Mouse (Mus musculus) lung, embryonic 16.5 days (tissue): ENCODE measurements at regions not wholly inside any gene's neighbourhood (a gene's known extent, or its start where the extent isn't known, plus 50 kb on each side); places are given as distances from the start of the nearest gene placed in this dataset.

Experiments used
- ATAC-seq: fragments of 200-750 bp; cut with Nextera tagmentation; 2 replicates; pipeline ENCODE4 v1.8.0; 2017; ENCODE audit warnings: low read depth, mild to moderate bottlenecking, moderate library complexity
- H3K27ac ChIP-seq: fragments of 300-500 bp; sonication (generic); 2 replicates; pipeline ENCODE4 v1.5.1; 2014; ENCODE audit warnings: mild to moderate bottlenecking, control low read depth, low read length
- H3K27me3 ChIP-seq: fragments of 300-500 bp; sonication (generic); 2 replicates; pipeline ENCODE4 v1.6.1; 2014; ENCODE audit warnings: low read depth, low read length, mixed read lengths; ENCODE audit not compliant: control insufficient read depth, insufficient read depth
- H3K36me3 ChIP-seq: fragments of 300-500 bp; sonication (generic); 2 replicates; pipeline ENCODE4 v1.6.1; 2014; ENCODE audit warnings: low read length; ENCODE audit not compliant: control insufficient read depth, insufficient read depth
- H3K4me1 ChIP-seq: fragments of 300-500 bp; sonication (generic); replicated peaks from 2 replicates; pipeline ENCODE4 v1.6.1; 2014; ENCODE audit warnings: low read length, mixed read lengths; ENCODE audit not compliant: control insufficient read depth, insufficient read depth
- H3K4me2 ChIP-seq: fragments of 300-500 bp; sonication (generic); 2 replicates; pipeline ENCODE4 v1.6.1; 2014; ENCODE audit warnings: low read depth, low read length, control low read depth
- H3K4me3 ChIP-seq: fragments of 300-500 bp; sonication (generic); 2 replicates; pipeline ENCODE4 v1.5.1; 2014; ENCODE audit warnings: mild to moderate bottlenecking, low read length, control low read depth
- H3K9ac ChIP-seq: fragments of 300-500 bp; sonication (generic); 2 replicates; pipeline ENCODE4 v1.6.1; 2014; ENCODE audit warnings: low read length, control low read depth
- H3K9me3 ChIP-seq: fragments of 300-500 bp; sonication (generic); 2 replicates; pipeline ENCODE4 v1.6.1; 2016; ENCODE audit warnings: low read length; ENCODE audit not compliant: control insufficient read depth
- WGBS: fragments of 180-500 bp; shearing (Covaris S2); extraction: QIAGEN DNeasy Blood & Tissue Kit; methylation state at CpG from one replicate; pipeline ENCODE4 v1.1.7; 2014; 5-methylcytosine and 5-hydroxymethylcytosine counted together

GRCm38 (mm10) chr3:41857446-41857845 is 115.0 kb downstream of the D3Ertd751e start:
- Histone ChIP-seq H3K4me1 (no peaks in the 10 kb centered on the region), H3K27me3 (no peaks in the 10 kb centered on the region), H3K4me3 (no peak overlapping the region), H3K4me2 (no peak overlapping the region), H3K9me3 (no peaks in the 10 kb centered on the region), H3K36me3 (no peaks in the 10 kb centered on the region), H3K27ac (no peak overlapping the region), H3K9ac (no peak overlapping the region)
- ATAC-seq, result no peak
- 56% methylated on average over 2 of the region's 2 CpGs for WGBS

GRCm38 (mm10) chr3:41862674-41863073 is 120.3 kb downstream of the D3Ertd751e start:
- no peaks in the 10 kb centered on the region for H3K4me1 ChIP-seq
- H3K9ac ChIP-seq, result no peak overlapping the region
- ATAC-seq, result no peak
- H3K27ac ChIP-seq, result no peak overlapping the region
- H3K27me3 ChIP-seq, result no peaks in the 10 kb centered on the region
- no peaks in the 10 kb centered on the region for H3K9me3 ChIP-seq
- no peak overlapping the region for H3K4me2 ChIP-seq
- H3K4me3 ChIP-seq, result no peak overlapping the region
- no peaks in the 10 kb centered on the region for H3K36me3 ChIP-seq

- no peak for ATAC-seq
- Histone ChIP-seq H3K27me3 (no peaks in the 10 kb centered on the region), H3K27ac (no peak overlapping the region), H3K36me3 (no peaks in the 10 kb centered on the region), H3K4me3 (no peak overlapping the region), H3K4me2 (no peak overlapping the region), H3K9me3 (no peaks in the 10 kb centered on the region), H3K4me1 (no peaks in the 10 kb centered on the region), H3K9ac (no peak overlapping the region)
- WGBS, result 81% methylated on average over 6 of the region's 6 CpGs
Observed at GRCm38 (mm10) chr3:41908952-41909351, 166.5 kb downstream of the D3Ertd751e start.

GRCm38 (mm10) chr3:41913190-41913589 is 170.8 kb downstream of the D3Ertd751e start:
- no peak overlapping the region for H3K27ac ChIP-seq
- no peaks in the 10 kb centered on the region for H3K36me3 ChIP-seq
- H3K9ac ChIP-seq, result no peak overlapping the region
- H3K4me3 ChIP-seq, result no peak overlapping the region
- H3K4me2 ChIP-seq, result no peak overlapping the region
- no peak for ATAC-seq
- 72% methylated on average over 2 of the region's 2 CpGs for WGBS
- H3K27me3 ChIP-seq, result no peaks in the 10 kb centered on the region
- H3K9me3 ChIP-seq, result no peaks in the 10 kb centered on the region
- H3K4me1 ChIP-seq, result no peaks in the 10 kb centered on the region

GRCm38 (mm10) chr3:41939843-41940242 is 197.4 kb downstream of the D3Ertd751e start:
- ATAC-seq, result no peak
- no peaks in the 10 kb centered on the region for H3K9me3 ChIP-seq
- WGBS, result 52% methylated on average over 4 of the region's 4 CpGs
- no peak overlapping the region for H3K4me3 ChIP-seq
- no peaks in the 10 kb centered on the region for H3K4me1 ChIP-seq
- H3K36me3 ChIP-seq, result no peaks in the 10 kb centered on the region
- no peak overlapping the region for H3K9ac ChIP-seq
- no peak overlapping the region for H3K4me2 ChIP-seq
- H3K27me3 ChIP-seq, result no peaks in the 10 kb centered on the region
- H3K27ac ChIP-seq, result no peak overlapping the region

- H3K9ac ChIP-seq, result no peak overlapping the region
- no peak for ATAC-seq
- no peaks in the 10 kb centered on the region for H3K27me3 ChIP-seq
- 28% methylated on average over 6 of the region's 6 CpGs for WGBS
- H3K36me3 ChIP-seq, result no peaks in the 10 kb centered on the region
- H3K4me3 ChIP-seq, result no peak overlapping the region
- no peaks in the 10 kb centered on the region for H3K9me3 ChIP-seq
- H3K4me1 ChIP-seq, result no peaks in the 10 kb centered on the region
- no peak overlapping the region for H3K4me2 ChIP-seq
- H3K27ac ChIP-seq, result no peak overlapping the region
Observed at GRCm38 (mm10) chr3:41942964-41943363, 200.6 kb downstream of the D3Ertd751e start.

GRCm38 (mm10) chr3:41949404-41949803 is 207.0 kb downstream of the D3Ertd751e start:
- Histone ChIP-seq H3K36me3 (no peaks in the 10 kb centered on the region), H3K9ac (no peak overlapping the region), H3K4me3 (no peak overlapping the region), H3K4me2 (no peak overlapping the region), H3K9me3 (no peaks in the 10 kb centered on the region), H3K27me3 (no peaks in the 10 kb centered on the region), H3K4me1 (no peaks in the 10 kb centered on the region), H3K27ac (no peak overlapping the region)
- 75% methylated on average over 2 of the region's 2 CpGs for WGBS
- no peak for ATAC-seq

GRCm38 (mm10) chr3:41957385-41957784 is 215.0 kb downstream of the D3Ertd751e start:
- ATAC-seq, result no peak
- Histone ChIP-seq H3K27ac (no peak overlapping the region), H3K4me1 (no peaks in the 10 kb centered on the region), H3K4me2 (no peak overlapping the region), H3K9ac (no peak overlapping the region), H3K27me3 (no peaks in the 10 kb centered on the region), H3K4me3 (no peak overlapping the region), H3K9me3 (no peaks in the 10 kb centered on the region), H3K36me3 (no peaks in the 10 kb centered on the region)
- 39% methylated on average over 3 of the region's 3 CpGs for WGBS

GRCm38 (mm10) chr3:41960209-41960608 is 217.8 kb downstream of the D3Ertd751e start:
- no peak overlapping the region for H3K27ac ChIP-seq
- H3K27me3 ChIP-seq, result no peaks in the 10 kb centered on the region
- H3K9ac ChIP-seq, result no peak overlapping the region
- no peaks in the 10 kb centered on the region for H3K4me1 ChIP-seq
- H3K4me2 ChIP-seq, result no peak overlapping the region
- 45% methylated on average over 2 of the region's 2 CpGs for WGBS
- no peak overlapping the region for H3K4me3 ChIP-seq
- H3K36me3 ChIP-seq, result no peaks in the 10 kb centered on the region
- H3K9me3 ChIP-seq, result no peaks in the 10 kb centered on the region
- no peak for ATAC-seq

- no peaks in the 10 kb centered on the region for H3K36me3 ChIP-seq
- H3K4me2 ChIP-seq, result no peak overlapping the region
- H3K27ac ChIP-seq, result no peak overlapping the region
- H3K27me3 ChIP-seq, result no peaks in the 10 kb centered on the region
- H3K4me3 ChIP-seq, result no peak overlapping the region
- no peaks in the 10 kb centered on the region for H3K9me3 ChIP-seq
- ATAC-seq, result no peak
- no peaks in the 10 kb centered on the region for H3K4me1 ChIP-seq
- H3K9ac ChIP-seq, result no peak overlapping the region
- 63% methylated on average over 7 of the region's 7 CpGs for WGBS
Observed at GRCm38 (mm10) chr3:41962923-41963322, 220.5 kb downstream of the D3Ertd751e start.
